Mouse (Mus musculus) CD4-positive, CD25-positive, alpha-beta regulatory T cell, adult 2 months (primary cell): Measurements from ENCODE around the gene Tango2.
"Not testable (repeated sequence)": the region's sequence is repeated elsewhere in the genome, so short reads cannot be mapped to it uniquely, and the experiment has no call there.

Experiments used
- DNase-seq: peaks from one replicate; pipeline ENCODE4 v3.0.0-alpha.2; 2012; ENCODE audit warnings: low read depth, low spot score

Tango2 gene

DNA sequence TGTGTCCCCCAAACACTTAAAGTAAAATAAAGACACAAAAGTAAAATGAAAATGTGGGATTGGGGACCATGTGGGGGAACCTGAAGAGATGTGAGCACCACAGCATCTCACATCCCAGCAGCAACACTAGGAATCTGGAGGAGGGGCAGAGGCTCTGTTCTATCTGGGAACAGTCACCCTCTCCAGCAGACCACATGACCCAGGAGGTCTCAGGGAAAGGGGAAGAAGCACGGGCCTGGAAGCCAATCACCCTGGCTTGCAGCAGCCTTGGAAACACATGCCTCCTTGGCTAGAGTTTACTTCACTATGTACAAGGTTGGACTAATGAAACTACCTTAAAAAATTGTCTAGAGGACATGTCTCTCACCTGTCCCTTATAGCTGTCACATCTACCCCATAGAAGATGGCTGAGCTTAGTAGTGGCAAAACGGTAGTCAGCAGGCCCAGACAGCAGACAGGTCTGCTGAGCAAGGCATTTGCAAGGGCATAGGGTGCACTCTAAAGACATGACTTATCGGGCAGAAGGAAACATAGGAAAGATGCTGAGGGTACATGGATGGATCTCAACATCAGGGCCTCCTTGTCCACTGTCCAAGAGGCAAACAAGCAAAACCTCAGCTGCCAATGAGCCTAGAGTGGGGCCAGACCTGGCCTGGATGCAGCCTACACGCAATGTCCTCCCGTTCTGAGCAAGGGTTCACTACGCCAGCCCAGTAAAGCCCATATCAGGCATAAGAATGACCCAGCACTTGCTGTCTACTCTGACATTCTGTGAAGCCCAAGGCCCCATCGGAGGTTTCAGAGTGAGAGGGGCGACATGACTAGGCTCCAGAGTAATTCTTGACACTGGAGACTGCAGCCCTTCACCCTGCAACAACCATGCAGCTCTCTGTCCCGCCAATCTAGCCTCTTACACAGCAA, 5.0 kb downstream of the Tango2 start:
- peak; percentile 15 for DNase-seq

- no peak for DNase-seq
These were observed 5.8 kb downstream of the Tango2 start for GRCm38 (mm10) chr16:18342076-18342475.

DNA sequence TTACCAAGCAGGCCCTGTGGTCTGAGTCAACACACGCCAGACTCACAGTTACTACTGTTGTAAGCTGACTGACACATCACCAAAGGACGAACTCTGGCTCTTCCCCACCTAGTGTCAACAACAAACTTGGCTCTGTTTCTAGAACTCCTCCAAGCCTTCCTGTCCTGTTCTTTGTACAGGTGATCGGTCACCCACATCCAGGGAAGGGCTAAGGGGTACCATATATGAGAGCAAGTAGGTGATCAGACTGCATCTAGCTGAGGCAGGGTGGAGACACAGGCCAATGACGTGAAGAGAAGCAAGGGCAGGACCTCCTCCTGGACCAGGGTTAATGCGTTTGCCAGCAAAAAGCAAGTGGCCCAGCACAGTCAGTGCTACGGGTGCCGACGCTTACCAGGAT, 6.3 kb downstream of the Tango2 start:
- DNase-seq = no peak

DNA sequence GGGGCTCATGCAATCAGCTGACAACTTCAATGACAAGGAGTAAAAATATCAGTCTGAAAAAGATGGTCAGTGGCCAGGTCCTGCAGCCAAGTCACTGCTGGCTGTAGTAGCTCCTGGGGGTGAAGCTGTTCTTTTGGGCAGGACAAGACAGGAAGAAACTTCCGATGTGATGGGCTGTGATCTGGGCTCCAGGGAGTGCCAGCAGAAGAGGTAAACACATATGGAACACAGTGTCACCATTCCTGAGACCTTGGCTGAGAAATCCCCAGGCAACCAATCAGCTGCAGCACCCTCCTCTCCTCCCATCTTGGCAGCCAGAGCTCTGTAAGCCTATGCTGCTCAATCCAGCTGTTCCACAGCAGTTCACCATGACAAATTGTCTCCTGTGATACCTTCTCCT, 8.0 kb downstream of the Tango2 start:
- DNase-seq = no peak

DNA sequence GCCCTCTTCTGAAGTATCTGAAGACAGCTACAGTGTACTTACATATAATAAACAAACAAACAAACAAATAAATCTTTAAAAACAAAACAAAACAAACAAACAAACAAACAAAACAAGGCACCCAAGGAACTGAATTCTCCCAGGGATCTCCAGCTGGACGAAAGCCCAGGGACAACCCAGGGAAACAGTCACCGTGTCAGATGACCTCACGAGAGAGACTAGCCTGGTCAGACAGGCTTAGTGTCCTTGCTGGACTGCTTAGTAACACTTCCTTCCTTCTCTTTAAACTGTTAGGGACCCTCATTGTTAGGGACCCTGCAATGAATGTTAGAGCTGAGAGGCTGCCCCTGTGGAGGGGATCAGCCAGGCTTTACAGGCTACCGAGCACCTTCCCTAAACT, 10.6 kb downstream of the Tango2 start:
- DNase-seq = no peak

DNA sequence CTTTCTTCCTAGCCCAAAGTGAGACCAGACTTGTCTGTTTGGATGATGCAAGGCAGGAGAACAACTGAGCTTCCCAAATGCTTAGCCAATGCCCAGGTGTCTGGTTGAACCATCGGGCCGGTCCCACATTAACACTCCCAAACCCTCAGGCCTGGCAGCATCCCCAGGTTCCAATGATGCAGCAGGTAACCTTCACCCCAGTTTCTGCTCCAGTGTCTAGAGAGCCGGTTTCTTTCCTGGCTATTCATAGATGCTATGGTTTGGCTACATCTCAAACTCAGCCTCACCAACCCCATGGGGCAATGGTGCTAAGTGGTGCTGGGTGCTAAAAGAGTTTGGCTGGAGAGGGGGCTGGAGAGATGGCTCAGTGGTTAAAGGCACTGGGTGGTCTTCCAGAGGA, 11.9 kb downstream of the Tango2 start:
- DNase-seq = no peak

DNA sequence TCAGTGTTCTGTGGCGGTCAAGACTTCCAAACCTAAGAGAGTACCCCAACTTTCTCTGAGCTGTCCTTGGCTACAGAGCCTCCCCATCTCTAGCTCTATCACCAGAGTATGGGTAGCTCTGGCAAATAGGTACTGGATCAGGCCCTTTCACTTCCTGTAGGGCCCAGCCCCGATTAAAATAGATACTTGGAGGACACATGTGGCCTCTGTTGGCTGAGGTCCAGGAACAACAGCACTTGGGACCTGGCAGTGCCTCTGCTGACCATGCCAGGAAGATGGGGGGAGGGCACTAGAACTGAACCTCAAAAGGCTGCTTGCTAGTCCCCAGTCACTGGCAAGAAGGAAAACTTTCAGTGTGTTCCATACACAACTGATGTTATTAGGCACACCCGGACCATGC, 13.9 kb downstream of the Tango2 start:
- DNase-seq = no peak

DNA sequence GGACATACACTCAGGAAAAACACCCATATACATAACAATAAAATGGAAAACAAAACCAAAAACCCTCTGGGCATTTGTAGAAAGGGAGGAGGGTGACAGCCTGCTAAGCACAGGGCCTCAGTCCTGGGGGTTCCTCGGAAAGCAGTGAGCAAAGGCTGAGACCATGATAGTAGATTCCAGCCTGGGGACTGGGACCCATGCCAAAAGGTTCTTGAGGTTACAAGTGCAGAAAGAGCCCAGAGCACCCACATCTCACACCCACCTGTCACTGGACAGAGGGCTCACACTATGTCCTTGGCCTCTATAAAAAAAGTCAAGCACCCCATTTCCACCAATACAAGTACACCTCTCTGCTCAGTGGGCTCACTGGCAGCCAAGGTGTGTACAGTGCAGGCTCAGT, 19.4 kb downstream of the Tango2 start:
- no peak for DNase-seq

DNA sequence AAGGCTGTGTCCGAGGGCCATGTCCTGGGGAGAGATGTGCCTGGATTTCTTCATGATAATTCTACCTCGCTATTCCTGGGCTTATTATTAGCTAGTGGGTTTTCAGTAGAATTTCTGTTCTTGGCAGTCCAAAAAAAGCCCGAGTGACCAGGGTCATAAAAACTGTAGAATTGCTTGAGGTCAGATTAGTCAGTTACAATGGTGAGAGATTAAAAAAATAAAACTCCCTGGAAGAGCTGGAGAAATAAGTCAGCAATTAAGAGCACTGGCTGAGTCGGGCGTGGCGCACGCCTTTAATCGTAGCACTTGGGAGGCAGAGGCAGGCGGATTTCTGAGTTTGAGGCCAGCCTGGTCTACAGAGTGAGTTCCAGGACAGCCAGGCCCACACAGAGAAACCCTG, 20.0 kb downstream of the Tango2 start:
- DNase-seq = no peak

GRCm38 (mm10) chr16:18325741-18326140, 22.2 kb downstream of the Tango2 start:
- no peak for DNase-seq

GRCm38 (mm10) chr16:18324031-18324430, 23.9 kb downstream of the Tango2 start:
- no peak for DNase-seq

DNA sequence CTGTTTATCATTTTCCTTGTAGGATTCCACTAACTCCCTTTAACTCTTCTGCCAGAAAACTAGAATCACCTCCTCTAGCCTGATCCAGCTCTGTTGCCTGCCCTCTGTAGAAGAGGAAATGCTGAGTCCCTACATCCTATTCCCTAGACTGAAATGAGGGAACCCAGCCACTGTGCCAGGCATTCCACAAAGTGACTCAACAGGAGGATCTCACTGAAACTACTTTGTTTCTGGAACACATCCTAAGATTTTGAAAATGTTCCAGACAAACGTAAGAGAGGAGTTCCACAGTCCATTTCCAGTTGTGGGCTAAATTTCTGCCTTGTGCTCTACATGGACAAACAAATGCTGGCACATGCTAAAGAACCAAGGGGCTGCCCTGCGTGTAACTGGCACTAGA, 24.4 kb downstream of the Tango2 start:
- no peak for DNase-seq

GRCm38 (mm10) chr16:18321443-18321842, 26.5 kb downstream of the Tango2 start:
- DNase-seq = no peak

GRCm38 (mm10) chr16:18318992-18319391, 28.9 kb downstream of the Tango2 start:
- no peak for DNase-seq

- DNase-seq = no peak
These were observed 39.7 kb downstream of the Tango2 start for GRCm38 (mm10) chr16:18308159-18308558.

GRCm38 (mm10) chr16:18289614-18290013, 58.3 kb downstream of the Tango2 start:
- DNase-seq = not testable (repeated sequence)

DNA sequence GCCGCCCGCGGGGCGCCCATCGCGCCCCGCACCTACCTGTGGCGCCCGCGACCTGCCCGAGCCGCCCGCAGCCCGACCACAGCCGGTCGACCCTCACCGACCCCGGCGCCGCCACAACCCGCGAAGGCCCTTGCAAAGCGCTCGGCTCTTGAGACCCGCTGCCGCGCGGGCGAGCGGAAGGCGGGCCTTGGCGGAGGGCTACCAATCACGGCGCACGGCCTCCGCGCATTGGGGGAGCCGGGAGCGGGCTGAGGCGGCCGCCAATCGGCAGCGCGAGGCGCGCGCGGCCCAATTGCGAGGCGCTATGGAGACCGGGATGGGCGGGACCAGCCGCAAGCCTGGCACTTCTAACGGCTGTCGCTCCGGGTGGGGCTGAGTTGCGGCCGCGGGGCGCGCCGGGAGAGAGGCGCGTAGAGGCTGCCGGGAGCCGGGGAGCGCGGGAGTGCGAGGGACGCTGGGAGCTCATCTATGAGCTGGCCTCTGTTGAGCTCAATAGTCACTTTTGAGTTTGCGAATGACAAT, 58.8 kb downstream of the Tango2 start, which contains the start of gene Dgcr8:
Gene Dgcr8 (minus strand): TSS at position 180 of the 522 bp plus-strand sequence.
- peak; percentile 99 for DNase-seq

DNA sequence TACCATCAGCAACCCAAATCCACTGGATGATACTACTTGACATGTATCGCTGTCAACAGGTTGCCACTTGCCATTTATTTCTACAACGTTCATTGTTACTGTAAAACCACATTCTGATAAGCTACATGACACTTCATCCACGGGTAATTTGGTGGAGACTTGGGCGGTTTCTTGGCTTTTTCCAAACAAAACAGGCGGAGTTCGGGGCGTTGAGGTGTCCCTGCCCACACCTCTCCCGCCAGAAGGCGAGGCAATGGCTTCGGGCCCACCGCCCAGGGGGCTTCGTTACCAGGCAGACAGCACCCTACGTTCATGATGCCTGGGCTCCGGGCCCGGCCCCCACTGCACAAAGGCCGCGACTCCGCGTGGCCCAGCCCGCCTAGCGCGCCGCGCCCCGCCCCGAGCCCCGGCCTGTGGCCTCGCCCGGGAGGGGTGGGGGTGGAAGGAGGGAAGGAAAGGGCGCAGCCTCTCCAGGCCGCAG, 59.3 kb downstream of the Tango2 start:
- DNase-seq = no peak

GRCm38 (mm10) chr16:18288166-18288565, 59.7 kb downstream of the Tango2 start:
- DNase-seq = peak; percentile 11

DNA sequence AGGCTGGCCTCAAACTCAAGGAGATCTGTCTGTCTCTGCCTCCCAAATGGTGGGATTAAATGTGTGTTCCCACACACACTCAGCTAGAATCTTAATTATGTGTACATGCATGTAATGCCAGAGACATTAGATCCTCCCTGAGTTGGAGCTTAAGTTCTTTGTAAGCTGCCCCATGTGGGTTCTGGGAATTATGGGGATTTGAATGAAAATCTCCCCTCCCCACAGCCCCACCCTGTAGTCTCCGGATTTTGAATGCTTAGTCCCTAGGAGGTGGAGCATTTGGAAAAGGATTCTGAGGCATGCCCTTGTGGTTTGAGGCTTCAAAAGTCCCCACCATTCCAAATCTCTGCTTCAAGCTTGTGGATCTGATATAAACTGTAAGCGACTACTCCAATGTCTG, 72.7 kb downstream of the Tango2 start:
- no peak for DNase-seq

DNA sequence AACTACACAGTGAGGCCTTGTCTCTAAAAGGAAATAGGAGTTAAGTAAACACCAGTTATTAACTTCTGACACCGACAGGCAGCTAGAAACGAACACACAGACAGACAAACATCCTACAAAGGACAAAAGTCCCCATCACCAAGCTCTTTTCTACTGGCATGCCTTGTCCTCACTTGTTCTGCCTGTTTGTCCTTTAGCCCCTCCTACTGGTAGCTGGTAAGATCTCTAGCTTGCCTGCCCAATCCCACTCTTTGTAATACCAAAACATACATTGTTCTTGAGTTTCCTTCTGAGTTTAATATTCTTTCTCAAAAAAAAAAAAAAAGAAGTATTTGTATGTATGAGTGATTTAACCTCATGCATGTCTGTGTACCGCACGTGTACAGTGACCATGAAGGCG, 79.7 kb downstream of the Tango2 start:
- DNase-seq = peak; percentile 45

DNA sequence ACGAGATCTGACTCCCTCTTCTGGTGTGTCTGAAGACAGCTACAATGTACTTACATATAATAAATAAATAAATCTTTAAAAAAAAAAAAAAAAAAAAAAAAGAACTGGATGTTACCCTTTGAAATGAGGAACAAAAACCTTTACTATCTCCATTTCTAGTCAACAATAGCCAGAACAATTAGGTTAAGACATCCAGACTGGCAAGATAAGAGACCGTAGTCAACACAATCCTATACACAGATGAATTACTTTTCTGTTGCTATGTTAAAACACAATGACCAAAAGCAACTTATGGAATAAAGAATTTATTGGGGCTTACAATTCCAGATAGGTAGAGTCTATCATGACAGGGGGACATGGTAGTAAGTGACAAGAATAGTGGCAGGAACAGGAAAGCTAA, 82.9 kb downstream of the Tango2 start:
- DNase-seq = no peak

- no peak for DNase-seq
These were observed 89.7 kb downstream of the Tango2 start, which contains the start of gene Gm49776 for GRCm38 (mm10) chr16:18258221-18258620. TSS of gene Gm49776 (minus strand) at chr16:18258321.
